Mouse (Mus musculus): Measurements from ENCODE around the gene Cnot10. TPM values are rescaled to one million over a fixed set of nuclear protein-coding genes. Genes with fewer than 3 reads are reported as not detected.
A peak's percentile ranks its signal among the peaks of the same experiment; 100 is the strongest.
"Not testable (repeated sequence)": the region's sequence is repeated elsewhere in the genome, so short reads cannot be mapped to it uniquely, and the experiment has no call there.

The Cnot10 gene
- polyA plus RNA-seq, 1 experiment from 2014 or later: 54.2 TPM

- not testable (repeated sequence) for H3K4me1 ChIP-seq; H3K4me3 ChIP-seq (replicated peaks); H3K36me3 ChIP-seq; ATAC-seq (ENCODE audit: low FRiP score); H3K4me2 ChIP-seq; H3K9ac ChIP-seq (replicated peaks); H3K9me3 ChIP-seq (replicated peaks); H3K27ac ChIP-seq (replicated peaks)
- peaks cover 22% of the 10 kb centered on the region for H3K27me3 ChIP-seq (replicated peaks)
- WGBS: 47% methylated on average over 9 of the region's 9 CpGs
Measured at GRCm38 (mm10) chr9:114648472-114648871, 8.5 kb upstream of the Cnot10 start.

GRCm38 (mm10) chr9:114647506-114648432 lies 7.8 kb upstream of the Cnot10 start:
- H3K9me3 ChIP-seq (replicated peaks): no peaks in the 10 kb centered on the region
- no peaks in the 10 kb centered on the region for H3K36me3 ChIP-seq
- no peak for ATAC-seq (ENCODE audit: low FRiP score)
- peaks cover 29% of the 10 kb centered on the region for H3K27me3 ChIP-seq (replicated peaks)
- no peaks in the 10 kb centered on the region for H3K4me1 ChIP-seq
- H3K9ac ChIP-seq (replicated peaks): no peak overlapping the region
- no peak overlapping the region for H3K4me3 ChIP-seq (replicated peaks)
- H3K27ac ChIP-seq (replicated peaks): no peak overlapping the region
- 82% methylated on average over 28 of the region's 28 CpGs for WGBS
- no peak overlapping the region for H3K4me2 ChIP-seq

GRCm38 (mm10) chr9:114646556-114647505 lies 6.8 kb upstream of the Cnot10 start:
- 92% methylated on average over 12 of the region's 12 CpGs for WGBS
- H3K4me1 ChIP-seq: no peaks in the 10 kb centered on the region
- H3K9me3 ChIP-seq (replicated peaks): no peaks in the 10 kb centered on the region
- no peak overlapping the region for H3K4me3 ChIP-seq (replicated peaks)
- ATAC-seq (ENCODE audit: low FRiP score): no peak
- no peaks in the 10 kb centered on the region for H3K36me3 ChIP-seq
- H3K9ac ChIP-seq (replicated peaks): no peak overlapping the region
- peaks cover 32% of the 10 kb centered on the region for H3K27me3 ChIP-seq (replicated peaks)
- no peak overlapping the region for H3K4me2 ChIP-seq
- no peak overlapping the region for H3K27ac ChIP-seq (replicated peaks)

GRCm38 (mm10) chr9:114639186-114639748 lies 717 bp downstream of the Cnot10 start:
- ATAC-seq (ENCODE audit: low FRiP score): peak; percentile 4; the same call in 1 of the 2 replicates
- Histone ChIP-seq H3K27ac (replicated peaks) (peak overlapping the region; percentile 89), H3K4me2 (peak overlapping the region; percentile 94), H3K9ac (replicated peaks) (peak overlapping the region; percentile 68), H3K9me3 (replicated peaks) (no peaks in the 10 kb centered on the region), H3K36me3 (no peaks in the 10 kb centered on the region; the same call in 1 of the 2 replicates), H3K27me3 (replicated peaks) (peaks cover 21% of the 10 kb centered on the region), H3K4me3 (replicated peaks) (peak overlapping the region; percentile 100), H3K4me1 (peaks cover 32% of the 10 kb centered on the region)
- 14% methylated on average over 18 of the region's 18 CpGs for WGBS

- Histone ChIP-seq H3K4me1 (peaks cover 32% of the 10 kb centered on the region), H3K9me3 (replicated peaks) (no peaks in the 10 kb centered on the region), H3K4me2 (no peak overlapping the region), H3K36me3 (no peaks in the 10 kb centered on the region; the same call in 1 of the 2 replicates), H3K27ac (replicated peaks) (no peak overlapping the region), H3K27me3 (replicated peaks) (0 out of 2 replicates have a peak, but pooled peaks cover 2% of the 10 kb centered on the region), H3K4me3 (replicated peaks) (no peak overlapping the region), H3K9ac (replicated peaks) (no peak overlapping the region)
- no peak for ATAC-seq (ENCODE audit: low FRiP score)
- 65% methylated on average over 3 of the region's 3 CpGs for WGBS
Measured at GRCm38 (mm10) chr9:114636751-114637150, 3.2 kb downstream of the Cnot10 start.

GRCm38 (mm10) chr9:114636150-114636549 lies 3.8 kb downstream of the Cnot10 start:
- Histone ChIP-seq H3K9me3 (replicated peaks) (no peaks in the 10 kb centered on the region), H3K4me2 (no peak overlapping the region), H3K4me1 (peaks cover 32% of the 10 kb centered on the region), H3K36me3 (peaks cover 4% of the 10 kb centered on the region), H3K27ac (replicated peaks) (no peak overlapping the region), H3K9ac (replicated peaks) (no peak overlapping the region), H3K27me3 (replicated peaks) (0 out of 2 replicates have a peak, but pooled peaks cover 2% of the 10 kb centered on the region), H3K4me3 (replicated peaks) (no peak overlapping the region)
- no peak for ATAC-seq (ENCODE audit: low FRiP score)
- 93% methylated on average over 4 of the region's 4 CpGs for WGBS

GRCm38 (mm10) chr9:114632331-114632730 lies 7.7 kb downstream of the Cnot10 start:
- H3K9ac ChIP-seq (replicated peaks): no peak overlapping the region
- H3K4me3 ChIP-seq (replicated peaks): no peak overlapping the region
- H3K4me2 ChIP-seq: no peak overlapping the region
- H3K27ac ChIP-seq (replicated peaks): no peak overlapping the region
- no peak for ATAC-seq (ENCODE audit: low FRiP score)
- 95% methylated on average over 4 of the region's 4 CpGs for WGBS
- H3K27me3 ChIP-seq (replicated peaks): no peaks in the 10 kb centered on the region
- H3K4me1 ChIP-seq: peaks cover 11% of the 10 kb centered on the region
- H3K9me3 ChIP-seq (replicated peaks): no peaks in the 10 kb centered on the region
- peaks cover 33% of the 10 kb centered on the region for H3K36me3 ChIP-seq

- Histone ChIP-seq H3K9me3 (replicated peaks) (no peaks in the 10 kb centered on the region), H3K36me3 (peaks cover 83% of the 10 kb centered on the region), H3K27me3 (replicated peaks) (no peaks in the 10 kb centered on the region), H3K27ac (replicated peaks) (no peak overlapping the region), H3K9ac (replicated peaks) (no peak overlapping the region), H3K4me2 (no peak overlapping the region), H3K4me1 (no peaks in the 10 kb centered on the region), H3K4me3 (replicated peaks) (no peak overlapping the region)
- 75% methylated on average over 4 of the region's 4 CpGs for WGBS
- ATAC-seq (ENCODE audit: low FRiP score): no peak
Measured at GRCm38 (mm10) chr9:114626726-114627125, 13.3 kb downstream of the Cnot10 start.

GRCm38 (mm10) chr9:114624178-114624577 lies 15.8 kb downstream of the Cnot10 start:
- Histone ChIP-seq H3K4me1 (no peaks in the 10 kb centered on the region), H3K36me3 (peaks cover 91% of the 10 kb centered on the region), H3K9ac (replicated peaks) (no peak overlapping the region), H3K27me3 (replicated peaks) (no peaks in the 10 kb centered on the region), H3K9me3 (replicated peaks) (no peaks in the 10 kb centered on the region), H3K4me3 (replicated peaks) (no peak overlapping the region), H3K27ac (replicated peaks) (no peak overlapping the region), H3K4me2 (no peak overlapping the region)
- WGBS: 98% methylated on average over 6 of the region's 6 CpGs
- ATAC-seq (ENCODE audit: low FRiP score): no peak

GRCm38 (mm10) chr9:114621149-114621548 lies 18.8 kb downstream of the Cnot10 start:
- Histone ChIP-seq H3K27ac (replicated peaks) (no peak overlapping the region), H3K4me3 (replicated peaks) (no peak overlapping the region), H3K4me2 (no peak overlapping the region), H3K27me3 (replicated peaks) (no peaks in the 10 kb centered on the region), H3K4me1 (no peaks in the 10 kb centered on the region), H3K9ac (replicated peaks) (no peak overlapping the region), H3K9me3 (replicated peaks) (no peaks in the 10 kb centered on the region), H3K36me3 (peaks cover 83% of the 10 kb centered on the region)
- no peak for ATAC-seq (ENCODE audit: low FRiP score)
- 93% methylated on average over 5 of the region's 5 CpGs for WGBS

GRCm38 (mm10) chr9:114614176-114614953 lies 25.6 kb downstream of the Cnot10 start:
- H3K4me2 ChIP-seq: no peak overlapping the region
- no peak for ATAC-seq (ENCODE audit: low FRiP score)
- no peak overlapping the region for H3K9ac ChIP-seq (replicated peaks)
- H3K4me1 ChIP-seq: no peaks in the 10 kb centered on the region
- no peak overlapping the region for H3K27ac ChIP-seq (replicated peaks)
- no peaks in the 10 kb centered on the region for H3K27me3 ChIP-seq (replicated peaks)
- peaks cover 75% of the 10 kb centered on the region for H3K36me3 ChIP-seq
- H3K9me3 ChIP-seq (replicated peaks): no peaks in the 10 kb centered on the region
- no peak overlapping the region for H3K4me3 ChIP-seq (replicated peaks)
- WGBS: 83% methylated on average over 9 of the region's 9 CpGs
